Mouse (Mus musculus) brain, embryonic 18.5 days (tissue): ENCODE results near the gene Gm39566.

Experiments
- DNase-seq: peaks from one replicate; pipeline ENCODE4 v3.0.0-alpha.2; 2012; ENCODE audit warnings: low read depth, low spot score

Gene Gm39566

DNA sequence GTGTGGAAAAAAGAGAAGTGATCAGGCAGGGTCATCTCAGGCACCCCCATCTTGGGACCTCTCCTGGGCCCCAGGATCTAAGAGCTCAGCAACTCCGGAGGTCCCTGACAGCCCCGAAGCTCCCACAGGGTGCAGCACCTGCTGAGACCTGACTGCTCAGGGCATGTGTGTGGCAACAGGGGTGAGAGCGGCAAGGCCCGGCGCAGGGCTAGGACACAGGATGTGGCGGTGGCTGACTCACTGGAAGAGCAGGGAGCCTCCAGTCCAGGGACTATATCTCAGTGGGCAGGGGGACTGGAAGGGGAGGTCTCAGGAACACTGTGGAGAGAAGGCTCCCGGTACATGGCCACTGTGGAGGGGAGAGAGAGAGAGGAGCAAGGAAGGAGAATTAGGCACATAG lies 17.2 kb downstream of the Gm39566 start:
- no peak for DNase-seq

DNA sequence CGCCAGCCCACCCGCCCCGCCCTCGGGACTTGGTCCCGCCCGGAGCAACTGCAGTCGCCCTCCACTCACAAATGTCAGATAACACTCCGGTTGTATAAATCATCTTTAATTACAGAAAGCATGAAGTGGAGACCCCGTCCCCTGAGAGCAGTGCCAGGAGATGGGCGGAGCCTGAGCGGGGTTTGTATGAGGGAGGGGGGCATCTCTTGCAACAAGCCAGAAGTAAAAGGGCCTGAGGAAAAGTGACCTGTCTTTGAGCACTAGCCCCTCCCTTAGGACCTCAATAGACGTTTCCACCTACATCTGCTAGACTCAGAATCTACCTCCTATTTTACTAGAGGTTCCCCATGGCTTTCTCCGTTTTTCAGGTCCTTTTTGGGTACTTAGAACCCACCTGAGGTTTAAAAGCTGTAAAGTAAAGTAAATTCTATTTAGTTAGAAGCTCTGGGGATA lies 19.1 kb downstream of the Gm39566 start:
- DNase-seq: no peak

DNA sequence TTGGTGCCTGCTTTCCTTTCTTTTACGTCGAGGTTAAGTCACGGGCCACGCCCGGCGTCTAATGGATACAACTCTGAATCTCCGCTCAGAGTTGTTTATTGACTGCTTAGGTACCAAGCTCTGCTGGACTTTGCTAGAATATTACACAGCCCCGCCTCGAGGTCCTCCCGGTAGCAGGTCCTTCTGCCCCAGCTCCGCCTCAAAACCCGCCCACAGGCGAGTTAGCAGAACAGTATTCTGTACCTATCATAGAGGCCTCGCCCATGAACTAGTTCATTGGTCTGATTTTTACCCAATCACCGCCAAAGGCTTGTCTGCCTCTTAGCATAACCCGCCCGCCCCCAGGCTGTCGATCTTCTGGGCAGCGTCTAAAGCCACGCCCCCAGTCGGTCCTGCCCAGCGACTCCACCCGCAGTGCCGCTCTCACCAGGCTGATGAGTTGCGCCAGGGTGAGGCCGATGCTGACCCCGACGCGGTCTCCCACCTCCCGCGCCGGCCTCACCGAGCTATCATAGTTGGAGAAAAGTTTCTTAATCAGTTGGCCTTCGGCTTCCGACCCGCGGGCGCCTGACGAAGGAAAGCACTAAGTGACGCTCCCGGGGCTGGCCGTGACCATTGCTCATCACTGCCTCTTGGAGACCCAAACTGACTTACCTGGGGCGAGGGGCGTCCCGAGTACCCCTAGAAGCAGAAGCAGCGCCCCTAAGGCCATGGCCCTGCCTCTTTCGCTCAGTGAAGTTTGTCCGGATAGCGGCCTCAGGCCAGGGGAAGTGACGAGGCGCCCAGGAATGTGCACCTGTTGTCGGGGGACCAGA lies 19.7 kb downstream of the Gm39566 start, which contains the start of gene Chrnb1:
Gene Chrnb1 (minus strand): TSS at position 776 of the 815 bp plus-strand sequence.
- peak; percentile 82 for DNase-seq

DNA sequence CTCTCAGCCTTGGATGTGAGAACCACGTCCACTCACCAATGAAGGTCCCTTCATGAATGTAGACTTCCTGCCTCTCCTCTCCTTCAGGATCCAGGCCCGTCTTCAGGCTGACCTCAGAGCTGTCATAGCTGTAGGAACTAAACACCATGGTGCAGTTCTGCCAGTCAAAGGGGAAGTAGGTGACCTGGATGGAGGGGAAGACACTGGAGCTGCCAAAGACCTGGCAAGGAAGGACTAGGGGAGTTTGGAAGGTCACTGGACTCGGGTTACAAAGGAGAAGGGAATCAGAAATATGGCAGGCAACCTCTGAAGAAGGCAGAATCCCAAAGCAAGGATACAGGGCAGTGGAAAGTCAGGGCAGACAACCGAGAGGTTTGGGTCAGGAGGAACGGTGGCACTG lies 21.7 kb downstream of the Gm39566 start:
- no peak for DNase-seq

DNA sequence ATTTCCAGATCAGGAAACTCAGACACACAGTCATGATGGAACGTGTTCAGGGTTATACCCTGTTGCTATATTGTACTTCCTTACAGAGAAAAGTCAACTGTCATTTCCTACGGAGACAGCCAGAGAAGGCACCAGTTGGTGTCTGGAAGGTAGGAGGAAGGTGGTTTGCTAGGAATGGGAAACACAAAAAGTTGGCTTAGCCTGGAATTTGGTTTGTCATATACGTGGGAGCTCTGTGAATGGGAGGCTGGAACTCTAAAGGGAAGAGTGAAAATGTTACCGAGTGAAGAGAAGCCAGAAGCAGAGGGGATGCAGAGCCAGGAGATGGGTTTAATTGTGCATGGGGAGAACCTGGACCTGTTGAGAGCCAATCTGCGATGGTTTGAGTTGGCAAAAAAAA lies 23.7 kb downstream of the Gm39566 start:
- DNase-seq: no peak

DNA sequence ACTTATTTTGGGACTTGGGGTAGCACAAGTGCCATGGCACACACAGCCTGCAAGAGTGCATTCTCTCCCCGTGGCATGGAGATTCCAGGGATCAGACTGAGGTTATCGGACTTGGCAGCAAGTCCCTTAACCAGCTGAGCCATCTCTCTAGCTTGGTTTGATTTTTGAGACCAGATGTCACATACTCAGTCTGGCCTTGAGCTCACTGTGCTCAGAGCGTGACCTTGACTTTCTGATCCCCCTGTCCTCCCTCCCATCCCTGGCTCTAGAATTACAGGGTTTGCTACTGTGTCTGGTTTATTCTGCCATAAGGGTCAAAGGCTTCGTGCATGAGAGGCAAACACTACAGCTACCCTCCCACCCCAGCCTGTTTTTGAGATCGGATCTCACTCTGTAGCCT lies 25.7 kb downstream of the Gm39566 start:
- DNase-seq: no peak

DNA sequence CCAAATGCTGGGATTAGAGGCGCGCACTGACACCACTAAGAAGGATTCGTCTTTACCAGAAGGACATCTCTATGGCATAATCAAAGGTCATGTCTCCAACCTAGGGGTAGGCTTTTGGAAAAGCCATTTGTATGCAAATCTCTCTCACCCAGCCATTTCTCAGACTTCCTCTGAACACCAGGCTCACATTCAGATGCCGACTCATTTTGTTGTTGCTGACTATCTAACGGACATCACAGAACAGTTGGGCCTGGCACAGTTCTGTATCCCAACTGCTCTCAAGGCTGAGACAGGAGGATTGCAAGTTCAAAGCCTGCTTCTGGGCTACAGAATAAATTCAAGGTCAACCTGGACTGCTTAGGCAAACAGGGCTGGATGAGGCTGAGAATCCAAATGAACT lies 27.8 kb downstream of the Gm39566 start:
- no peak for DNase-seq

DNA sequence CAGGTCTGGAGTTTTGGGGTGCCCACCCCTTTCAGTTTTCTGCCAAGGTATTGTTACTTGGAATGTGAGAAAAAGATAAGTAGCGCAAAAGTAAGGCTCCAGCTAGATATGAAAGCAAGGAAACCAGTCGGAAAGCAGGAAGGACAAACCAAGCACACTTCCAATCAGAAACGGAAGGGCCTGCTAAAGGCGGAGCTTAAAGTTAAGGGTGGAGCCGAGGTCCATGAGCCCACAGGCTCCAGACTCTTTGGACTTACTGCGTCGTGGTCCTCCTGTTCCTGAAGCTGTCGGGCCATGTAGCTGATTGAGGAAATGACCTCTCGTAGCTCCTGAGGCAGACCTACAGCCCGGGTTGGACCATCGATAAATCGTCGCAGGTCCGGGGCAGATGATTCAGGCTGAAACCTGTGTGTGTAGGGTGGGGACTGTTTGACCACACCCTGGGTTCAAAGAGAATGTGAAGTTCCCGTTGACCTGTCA lies 30.3 kb downstream of the Gm39566 start:
- DNase-seq: no peak

DNA sequence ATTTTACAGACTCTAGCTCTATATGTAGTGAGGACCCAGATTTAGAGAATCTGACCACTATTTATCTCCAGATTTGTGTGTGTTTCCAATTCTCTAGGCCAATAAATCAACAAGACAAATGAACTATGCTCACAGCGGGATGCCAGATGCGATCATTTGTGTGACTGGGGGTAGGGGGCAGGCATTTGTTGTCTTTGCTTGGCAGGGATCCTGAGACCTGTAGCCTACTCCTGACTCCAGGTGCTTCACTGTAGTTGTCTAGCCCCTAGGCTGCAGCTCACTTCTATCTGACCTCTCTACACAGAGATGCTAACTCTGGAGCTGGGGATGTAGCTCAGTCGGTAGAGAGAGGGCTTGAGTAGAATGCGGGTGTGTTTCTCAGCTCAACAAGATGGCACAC lies 33.3 kb downstream of the Gm39566 start:
- DNase-seq: no peak

DNA sequence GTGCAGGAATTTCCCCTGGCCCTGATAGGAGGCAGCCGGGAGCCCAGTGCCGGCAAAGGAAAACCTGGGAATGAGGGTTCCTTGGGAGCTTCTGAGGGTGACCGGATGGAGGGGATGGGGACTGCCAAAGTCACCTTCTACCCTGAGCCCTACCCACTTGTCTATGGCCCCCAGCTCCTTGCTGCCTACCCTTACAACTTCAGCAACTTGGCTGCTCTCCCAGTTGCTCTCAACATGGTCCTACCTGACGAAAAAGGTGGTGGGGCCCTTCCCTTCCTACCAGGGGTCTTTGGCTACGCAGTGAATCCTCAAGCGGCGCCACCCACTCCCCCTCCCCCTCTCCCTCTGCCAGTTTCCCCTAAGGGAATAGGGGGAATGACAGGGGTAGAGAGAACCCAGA lies 36.1 kb downstream of the Gm39566 start:
- DNase-seq: no peak

DNA sequence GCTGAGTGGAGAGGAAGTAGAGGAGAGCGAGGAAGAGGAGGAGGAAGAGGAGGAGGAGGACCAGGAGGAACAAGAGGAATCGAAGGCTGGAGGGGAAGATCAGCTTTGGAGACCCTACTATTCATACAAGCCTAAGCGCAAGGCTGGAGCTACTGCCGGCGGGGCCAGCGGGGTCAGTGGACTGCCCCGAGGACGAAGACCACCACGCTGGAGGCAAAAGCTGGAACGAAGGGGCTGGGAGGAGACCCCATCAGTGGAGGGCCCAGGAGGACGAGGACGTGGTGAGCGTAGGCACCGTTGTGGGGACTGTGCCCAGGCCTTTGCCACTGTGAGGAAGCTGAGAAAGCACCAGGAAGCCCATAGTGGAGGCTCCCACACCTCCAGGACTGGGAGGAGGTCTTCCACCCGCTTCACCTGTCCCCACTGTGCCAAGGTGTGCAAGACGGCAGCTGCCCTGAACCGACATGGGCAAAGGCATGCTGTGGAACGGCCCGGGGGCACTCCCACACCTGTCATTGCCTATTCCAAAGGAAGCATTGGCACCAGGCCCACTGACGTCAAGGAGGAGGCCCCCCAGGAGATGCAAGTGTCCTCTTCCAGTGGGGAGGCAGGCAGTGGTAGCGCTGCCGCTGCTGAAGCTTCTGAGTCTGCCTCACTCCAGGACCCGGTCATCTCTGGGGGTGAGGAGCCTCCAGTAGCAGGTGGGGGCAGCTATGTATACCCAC lies 36.7 kb downstream of the Gm39566 start:
- no peak for DNase-seq

DNA sequence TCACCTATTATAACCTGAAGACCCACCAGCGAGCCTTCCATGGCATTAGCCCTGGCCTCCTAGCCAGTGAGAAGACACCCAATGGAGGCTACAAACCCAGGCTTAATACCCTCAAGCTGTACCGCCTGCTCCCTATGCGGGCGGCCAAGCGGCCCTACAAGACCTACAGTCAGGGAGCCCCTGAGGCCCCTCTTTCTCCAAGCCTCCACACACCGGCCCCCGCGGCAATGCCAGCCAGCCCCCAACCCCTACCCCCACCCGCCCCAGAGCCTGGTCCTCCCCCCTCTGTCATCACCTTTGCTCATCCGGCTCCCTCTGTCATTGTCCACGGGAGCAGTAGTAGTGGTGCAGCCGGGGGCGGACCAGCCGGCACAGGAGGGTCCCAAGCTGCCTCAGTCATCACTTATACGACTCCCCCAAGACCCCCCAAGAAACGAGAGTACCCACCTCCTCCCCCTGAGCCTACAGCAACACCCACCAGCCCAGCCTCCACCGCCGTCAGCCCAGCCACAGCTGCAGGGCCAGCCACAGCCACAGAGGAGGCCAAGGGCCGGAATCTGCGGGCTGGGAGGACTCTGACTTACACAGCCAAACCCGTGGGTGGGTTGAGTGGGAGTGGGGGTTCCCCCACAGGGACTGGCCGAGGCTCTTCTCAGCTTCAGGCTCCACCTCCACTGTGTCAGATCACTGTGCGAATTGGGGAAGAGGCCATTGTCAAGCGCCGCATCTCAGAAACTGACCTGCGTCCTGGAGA lies 37.4 kb downstream of the Gm39566 start:
- no peak for DNase-seq

DNA sequence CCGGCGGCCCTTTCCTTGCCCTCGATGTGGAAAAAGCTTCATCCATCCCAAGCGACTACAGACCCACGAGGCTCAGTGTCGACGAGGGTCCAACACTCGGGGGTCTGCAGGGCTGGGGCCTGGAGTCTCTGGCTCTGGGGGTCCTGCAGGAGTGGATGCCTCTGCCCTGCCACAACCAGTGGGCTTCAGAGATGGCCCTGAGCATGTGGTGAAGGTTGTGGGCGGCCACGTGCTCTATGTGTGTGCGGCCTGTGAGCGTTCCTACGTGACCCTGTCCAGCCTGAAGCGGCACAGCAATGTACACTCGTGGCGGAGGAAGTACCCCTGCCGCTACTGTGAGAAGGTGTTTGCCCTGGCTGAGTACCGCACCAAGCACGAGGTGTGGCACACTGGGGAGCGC lies 38.6 kb downstream of the Gm39566 start:
- DNase-seq: no peak

DNA sequence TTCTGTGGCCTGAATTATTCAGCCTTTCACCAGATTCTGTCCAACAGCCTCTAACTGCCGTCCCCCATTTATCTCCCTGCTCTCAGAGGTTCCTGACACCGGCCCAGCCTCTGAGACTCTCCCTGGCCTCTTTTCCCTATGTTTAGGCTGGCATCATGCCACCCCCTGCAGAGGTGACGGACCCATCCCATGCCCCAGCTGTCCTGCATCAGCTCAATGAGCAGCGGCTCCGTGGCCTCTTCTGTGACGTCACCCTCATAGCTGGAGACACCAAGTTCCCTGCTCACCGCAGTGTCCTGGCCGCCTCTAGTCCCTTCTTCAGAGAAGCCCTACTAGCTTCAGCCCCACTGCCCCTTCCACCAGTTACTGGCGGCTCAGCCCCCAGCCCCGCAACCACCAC lies 39.4 kb downstream of the Gm39566 start:
- no peak for DNase-seq

DNA sequence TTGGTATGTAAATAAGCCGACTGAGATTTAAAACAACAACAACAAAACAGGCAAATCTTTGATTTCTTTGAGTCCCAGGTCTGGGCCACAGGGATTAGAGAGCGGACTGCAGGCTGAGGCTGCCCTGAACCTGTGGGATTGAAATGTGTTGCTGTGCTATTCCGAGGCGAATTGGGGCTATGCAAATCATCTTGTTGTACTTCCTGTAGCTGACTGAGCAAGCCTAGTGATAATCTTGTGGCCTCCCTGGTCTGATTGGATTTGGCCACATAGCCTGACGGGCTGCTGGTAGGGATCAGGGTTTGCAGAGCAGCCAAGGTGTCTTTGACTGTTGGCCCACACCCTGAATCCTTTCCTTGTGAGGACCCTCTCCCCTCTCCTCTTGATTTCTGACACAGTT lies 40.1 kb downstream of the Gm39566 start:
- DNase-seq: no peak

DNA sequence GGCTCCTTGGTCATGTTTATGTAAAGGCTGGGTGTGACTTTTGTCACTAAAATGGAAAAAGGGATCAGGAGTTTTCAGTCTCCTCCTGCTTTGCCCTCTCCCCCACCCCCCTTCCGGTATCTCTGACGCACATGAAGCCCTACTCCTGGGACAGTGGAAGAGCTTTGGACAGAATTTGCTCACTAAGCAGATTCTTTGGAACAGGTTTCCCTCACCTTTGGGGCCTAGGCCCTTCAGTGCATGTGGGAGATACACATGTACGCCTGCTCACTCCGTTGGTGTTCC lies 47.5 kb downstream of the Gm39566 start:
- no peak for DNase-seq

DNA sequence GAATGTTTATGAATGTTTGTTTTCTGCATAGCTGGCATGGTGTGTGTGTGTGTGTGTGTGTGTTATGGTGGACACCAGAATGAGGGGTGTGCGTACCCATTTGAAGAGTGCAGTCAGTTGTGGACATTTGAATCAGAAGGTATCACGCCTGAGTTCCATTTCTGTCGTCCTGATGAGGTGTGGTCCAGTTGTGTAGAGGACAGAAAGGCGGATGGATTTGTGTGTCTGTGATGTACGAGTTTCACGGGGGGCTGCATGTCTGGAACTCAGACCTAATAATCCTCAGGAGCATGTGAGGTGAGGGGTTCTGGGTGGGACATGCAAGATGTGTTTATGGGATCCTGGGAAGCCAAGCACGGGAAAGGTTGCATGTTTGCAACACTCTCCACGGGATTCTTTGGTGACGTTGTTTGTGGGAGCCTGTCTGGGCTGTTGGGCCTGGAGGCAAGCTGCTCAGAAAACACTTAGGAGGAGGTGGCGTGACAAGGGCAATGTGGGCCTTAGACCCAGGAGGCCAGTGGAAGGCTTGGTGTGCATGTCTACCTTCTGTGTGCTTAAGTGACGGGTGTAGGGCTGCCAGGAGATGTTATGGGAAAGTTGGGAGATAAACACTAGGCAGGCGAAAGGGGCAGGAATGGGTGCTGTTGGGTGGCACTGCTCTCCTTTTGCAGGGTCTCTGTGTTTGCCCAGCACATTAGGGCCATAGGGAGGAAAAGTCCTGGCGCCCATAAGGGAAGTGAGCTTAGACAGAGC lies 48.0 kb downstream of the Gm39566 start:
- DNase-seq: no peak

DNA sequence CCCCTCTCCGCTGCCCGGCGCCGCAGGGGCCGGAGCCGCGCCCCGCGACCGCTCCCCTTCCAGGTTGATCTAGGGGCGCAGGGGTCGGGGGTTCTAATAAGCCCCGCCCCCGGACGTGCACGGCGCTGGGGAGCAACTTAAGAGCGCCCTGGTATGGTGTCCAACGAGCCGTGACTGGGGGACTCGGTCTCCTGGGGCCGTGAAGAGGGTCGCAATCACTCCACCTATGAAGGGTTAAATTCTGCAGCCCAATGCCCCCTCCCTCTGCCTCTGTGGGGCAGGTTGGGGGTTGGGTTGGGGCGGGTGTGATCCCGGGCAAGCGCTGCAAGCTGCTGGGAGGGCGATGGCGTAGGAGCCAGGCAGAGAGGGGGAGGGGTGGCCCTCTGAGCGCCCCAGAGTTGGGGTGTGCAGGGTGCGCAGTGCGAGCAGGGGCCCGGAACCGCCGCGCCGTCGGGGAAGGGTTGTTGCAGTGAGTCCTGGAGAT lies 48.9 kb downstream of the Gm39566 start:
- DNase-seq: no peak

DNA sequence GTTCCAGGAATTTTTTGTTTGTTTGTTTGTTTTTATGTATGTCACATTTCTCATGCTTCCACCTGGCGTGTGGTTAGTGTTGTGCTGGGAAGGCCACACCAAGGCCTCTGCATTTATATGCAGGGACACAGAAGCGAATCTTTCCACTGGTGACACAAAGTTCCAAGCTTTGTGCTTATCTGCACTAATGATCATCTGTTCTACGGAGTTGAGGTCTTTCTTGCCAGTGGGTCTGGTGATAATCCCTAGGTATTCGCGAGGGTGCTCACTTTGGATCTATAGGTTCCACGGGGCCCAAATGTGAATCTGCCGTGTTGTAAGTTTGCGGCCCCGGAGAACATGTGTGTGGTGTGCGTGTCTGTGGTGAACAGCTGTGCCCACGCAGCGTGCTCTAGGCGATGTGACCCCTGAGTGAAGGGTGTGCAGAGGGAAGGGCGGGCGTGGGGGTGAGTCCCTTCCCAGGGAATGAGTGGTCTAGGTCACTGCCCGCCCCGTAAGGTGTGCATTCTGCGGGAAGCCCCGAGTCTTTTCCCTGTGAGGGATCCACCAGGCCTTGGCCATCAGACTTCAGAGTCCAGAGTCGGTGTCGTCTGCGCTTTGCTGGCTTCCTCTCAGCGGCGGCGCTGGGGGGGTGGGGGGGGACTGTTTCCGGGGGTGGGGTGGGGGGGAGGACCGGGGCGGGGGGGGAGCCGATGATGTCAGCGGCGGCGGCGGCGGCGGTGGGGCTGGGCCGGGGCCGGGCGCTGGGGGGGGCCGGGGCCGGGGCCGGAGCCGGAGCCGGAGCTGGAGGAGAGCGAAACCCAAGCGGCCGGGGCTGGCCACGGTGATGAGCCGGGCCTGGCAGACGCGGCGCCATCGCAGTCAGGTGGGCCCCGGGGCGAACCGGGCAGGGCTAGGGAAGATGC lies 49.6 kb downstream of the Gm39566 start, which contains the start of gene Zbtb4:
Gene Zbtb4 (plus strand): TSS at position 692 of the 905 bp plus-strand sequence.
- DNase-seq: no peak

DNA sequence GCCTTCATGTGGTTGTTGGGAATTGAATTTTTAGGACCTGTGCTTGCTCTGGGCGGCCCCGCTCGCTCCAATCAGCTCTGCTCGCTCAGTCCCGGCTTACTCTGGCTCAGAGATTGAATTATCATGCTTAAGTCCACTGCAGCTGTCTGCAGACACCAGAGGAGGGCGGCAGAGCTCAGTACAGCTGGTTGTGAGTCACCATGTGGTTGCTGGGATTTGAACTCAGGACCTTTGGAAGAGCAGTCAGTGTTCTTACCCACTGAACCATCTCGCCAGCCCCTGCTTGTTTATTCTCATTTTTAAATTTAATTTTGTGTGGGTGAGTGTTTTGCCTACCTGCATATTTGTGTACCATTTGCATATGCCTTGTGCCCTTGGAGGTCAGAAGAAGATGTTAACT lies 51.5 kb downstream of the Gm39566 start:
- DNase-seq: no peak
